Mouse (Mus musculus) C2C12 (cell line): ENCODE measurements around the gene Zfp341.

Experiments
- CEBPB ChIP-seq: IDR thresholded peaks from one replicate; pipeline ENCODE4 v1.6.1; 2011; ENCODE audit warnings: low read depth, mild to moderate bottlenecking, control low read depth, moderate library complexity
- CTCF ChIP-seq: IDR thresholded peaks from one replicate; pipeline ENCODE4 v1.5.1; 2011; ENCODE audit not compliant: control insufficient read depth, insufficient read depth, insufficient read length
- MAX ChIP-seq: IDR thresholded peaks from one replicate; pipeline ENCODE4 v1.6.1; 2011; ENCODE audit warnings: mild to moderate bottlenecking, control low read depth
- MYOG ChIP-seq: IDR thresholded peaks from one replicate; pipeline ENCODE4 v1.6.1; 2011; ENCODE audit not compliant: control insufficient read depth, insufficient read length; ENCODE audit errors: extremely low read depth

GRCm38 (mm10) chr2:154670106-154670505 lies 57.0 kb downstream of the Zfp341 start:
- TF ChIP-seq CTCF (no peak), CEBPB (no peak), MAX (no peak), MYOG (no peak)
